Mouse (Mus musculus) forebrain, embryonic 14.5 days (tissue): ENCODE results near the gene Neu1. TPM values are rescaled to one million over a fixed set of nuclear protein-coding genes. Genes with fewer than 3 reads are reported as not detected.
A peak's percentile ranks its signal among the peaks of the same experiment; 100 is the strongest.
"Not testable (repeated sequence)": the region's sequence is repeated elsewhere in the genome, so short reads cannot be mapped to it uniquely, and the experiment has no call there.

ENCODE experiments used
- ATAC-seq: fragments of 200-750 bp; cut with Nextera tagmentation; 2 replicates; pipeline ENCODE4 v1.8.0; 2017; ENCODE audit warnings: mild to moderate bottlenecking, moderate library complexity
- DNase-seq: peaks from one replicate; pipeline ENCODE4 v3.0.0-alpha.2; 2015; ENCODE audit warnings: low spot score
- H3K27ac ChIP-seq: fragments of 300-500 bp; sonication (generic); 2 replicates; pipeline ENCODE4 v1.5.1; 2014; ENCODE audit warnings: low read depth, mild to moderate bottlenecking, control low read depth, low read length, moderate library complexity
- H3K27me3 ChIP-seq: fragments of 300-500 bp; sonication (generic); replicated peaks from 2 replicates; pipeline ENCODE4 v1.6.1; 2014; ENCODE audit warnings: low read length, control low read depth, mixed read lengths; ENCODE audit not compliant: control insufficient read depth, insufficient read depth
- H3K36me3 ChIP-seq: fragments of 300-500 bp; sonication (generic); 2 replicates; pipeline ENCODE4 v1.6.1; 2014; ENCODE audit warnings: low read length, control low read depth; ENCODE audit not compliant: control insufficient read depth, insufficient read depth
- H3K4me1 ChIP-seq: fragments of 300-500 bp; sonication (generic); 2 replicates; pipeline ENCODE4 v1.6.1; 2014; ENCODE audit warnings: antibody characterized with exemption, low read length, control low read depth; ENCODE audit not compliant: control insufficient read depth, insufficient read depth
- H3K4me2 ChIP-seq: fragments of 300-500 bp; sonication (generic); 2 replicates; pipeline ENCODE4 v1.6.1; 2014; ENCODE audit warnings: mild to moderate bottlenecking, control low read depth, low read length
- H3K4me3 ChIP-seq: fragments of 300-500 bp; sonication (generic); 2 replicates; pipeline ENCODE4 v1.5.1; 2014; ENCODE audit warnings: low read depth, low read length, control low read depth
- H3K9ac ChIP-seq: fragments of 300-500 bp; sonication (generic); 2 replicates; pipeline ENCODE4 v1.6.1; 2014; ENCODE audit warnings: mild to moderate bottlenecking, low read length, control low read depth, moderate library complexity
- H3K9me3 ChIP-seq: fragments of 300-500 bp; sonication (generic); replicated peaks from 2 replicates; pipeline ENCODE4 v1.6.1; 2016; ENCODE audit warnings: low read length, control low read depth, mixed read lengths; ENCODE audit not compliant: control insufficient read depth
- WGBS: fragments of 180-500 bp; shearing (Covaris S2); extraction: QIAGEN DNeasy Blood & Tissue Kit; methylation state at CpG from one replicate; pipeline ENCODE4 v1.1.7; 2014; 5-methylcytosine and 5-hydroxymethylcytosine counted together
- polyA plus RNA-seq: library from polyadenylated mRNA; unstranded; fragments of >200 nt; fragmentation: Nextera tagmentation; extraction: Ambion mirVana; gene quantifications from 2 replicates; pipeline ENCODE4 v1.2.1, GENCODE M21; 2014

Neu1 gene
- polyA plus RNA-seq, 1 experiment from 2014 or later = 16.2 TPM

GRCm38 (mm10) chr17:34955884-34956283, 24.8 kb downstream of the Neu1 start:
- WGBS = 74% methylated on average over 3 of the region's 3 CpGs
- Histone ChIP-seq H3K9me3 (no peaks in the 10 kb centered on the region), H3K27ac (no peak overlapping the region), H3K4me3 (no peak overlapping the region), H3K4me1 (peaks cover 2% of the 10 kb centered on the region), H3K27me3 (0 out of 2 replicates have a peak, but pooled peaks cover 7% of the 10 kb centered on the region), H3K4me2 (no peak overlapping the region), H3K36me3 (peaks cover 5% of the 10 kb centered on the region), H3K9ac (no peak overlapping the region)
- no peak for ATAC-seq
- no peak for DNase-seq

GRCm38 (mm10) chr17:34956340-34956739, 25.3 kb downstream of the Neu1 start:
- Histone ChIP-seq H3K4me2 (no peak overlapping the region), H3K9ac (no peak overlapping the region), H3K4me1 (no peaks in the 10 kb centered on the region; the same call in 1 of the 2 replicates), H3K27me3 (0 out of 2 replicates have a peak, but pooled peaks cover 7% of the 10 kb centered on the region), H3K27ac (no peak overlapping the region), H3K4me3 (no peak overlapping the region), H3K36me3 (peaks cover under 1% of the 10 kb centered on the region; the same call in 1 of the 2 replicates), H3K9me3 (no peaks in the 10 kb centered on the region)
- ATAC-seq = no peak
- peak; percentile 48 for DNase-seq
- WGBS = 47% methylated on average over 1 of the region's 1 CpGs

GRCm38 (mm10) chr17:34957291-34957690, 26.2 kb downstream of the Neu1 start:
- H3K4me1 ChIP-seq, H3K27me3 ChIP-seq, H3K27ac ChIP-seq, DNase-seq, H3K9ac ChIP-seq, H3K4me2 ChIP-seq, H3K4me3 ChIP-seq, H3K9me3 ChIP-seq, H3K36me3 ChIP-seq, ATAC-seq: not testable (repeated sequence)
- 28% methylated on average over 28 of the region's 40 CpGs for WGBS

- H3K4me3 ChIP-seq, H3K9me3 ChIP-seq, H3K27ac ChIP-seq, ATAC-seq, H3K27me3 ChIP-seq, H3K9ac ChIP-seq, H3K4me1 ChIP-seq, DNase-seq, H3K4me2 ChIP-seq, H3K36me3 ChIP-seq: not testable (repeated sequence)
- 36% methylated on average over 22 of the region's 40 CpGs for WGBS
Observed at GRCm38 (mm10) chr17:34957966-34958365, 26.9 kb downstream of the Neu1 start.

- peak; percentile 32 for ATAC-seq
- not testable (repeated sequence) for H3K9ac ChIP-seq, H3K27ac ChIP-seq, H3K27me3 ChIP-seq, H3K36me3 ChIP-seq, H3K9me3 ChIP-seq, DNase-seq, H3K4me1 ChIP-seq
- H3K4me3 ChIP-seq = peak overlapping the region; percentile 36
- peak overlapping the region; percentile 77 for H3K4me2 ChIP-seq
- 0% methylated on average over 13 of the region's 47 CpGs for WGBS
Observed at GRCm38 (mm10) chr17:34958734-34959129, 27.7 kb downstream of the Neu1 start.

GRCm38 (mm10) chr17:34959130-34959778, 28.2 kb downstream of the Neu1 start, which contains the start of gene Hspa1b:
Gene Hspa1b, minus strand, starts transcription at chr17:34959238.
- peak within 1 kb of the TSS; percentile 36 for H3K4me3 ChIP-seq
- peak within 1 kb of the TSS; percentile 80 for H3K27ac ChIP-seq
- peak; percentile 96 for ATAC-seq
- not testable (repeated sequence) for H3K4me1 ChIP-seq, H3K9me3 ChIP-seq, H3K27me3 ChIP-seq, H3K36me3 ChIP-seq
- under 1% methylated on average over 27 of the region's 32 CpGs for WGBS
- peak within 1 kb of the TSS; percentile 77 for H3K4me2 ChIP-seq
- DNase-seq = peak; percentile 75
- H3K9ac ChIP-seq = peak within 1 kb of the TSS; percentile 56

- ATAC-seq = no peak
- no peak overlapping the region for H3K27ac ChIP-seq
- WGBS = 13% methylated on average over 12 of the region's 12 CpGs
- peak overlapping the region; percentile 77 for H3K4me2 ChIP-seq
- no peaks in the 10 kb centered on the region for H3K9me3 ChIP-seq
- peak overlapping the region; percentile 36 for H3K4me3 ChIP-seq
- H3K4me1 ChIP-seq = no peaks in the 10 kb centered on the region; the same call in 1 of the 2 replicates
- peak overlapping the region; percentile 56; the same call in 1 of the 2 replicates for H3K9ac ChIP-seq
- H3K27me3 ChIP-seq = 0 out of 2 replicates have a peak, but pooled peaks cover 7% of the 10 kb centered on the region
- no peaks in the 10 kb centered on the region for H3K36me3 ChIP-seq
- DNase-seq = peak; percentile 17
Observed at GRCm38 (mm10) chr17:34959881-34960515, 28.9 kb downstream of the Neu1 start.

GRCm38 (mm10) chr17:34960702-34961493, 29.8 kb downstream of the Neu1 start:
- H3K4me3 ChIP-seq = no peak overlapping the region
- H3K27ac ChIP-seq = no peak overlapping the region
- no peak overlapping the region for H3K4me2 ChIP-seq
- H3K9ac ChIP-seq = no peak overlapping the region
- 0 out of 2 replicates have a peak, but pooled peaks cover 2% of the 10 kb centered on the region for H3K27me3 ChIP-seq
- no peak for ATAC-seq
- H3K4me1 ChIP-seq = no peaks in the 10 kb centered on the region; the same call in 1 of the 2 replicates
- no peak for DNase-seq
- no peaks in the 10 kb centered on the region for H3K9me3 ChIP-seq
- no peaks in the 10 kb centered on the region for H3K36me3 ChIP-seq
